Mouse (Mus musculus) left cerebral cortex, postnatal 4 days (tissue): ENCODE data around the gene Med17. TPM values are rescaled to one million over a fixed set of nuclear protein-coding genes. Genes with fewer than 3 reads are reported as not detected.
A peak's percentile ranks its signal among the peaks of the same experiment; 100 is the strongest.
"Not testable (repeated sequence)": the region's sequence is repeated elsewhere in the genome, so short reads cannot be mapped to it uniquely, and the experiment has no call there.

Experiments used
- DNase-seq: peaks from one replicate; pipeline ENCODE4 v3.0.0-alpha.2; 2022
- intact Hi-C: fragments of 180-260 bp; cut with DNase I; formaldehyde crosslinking; loops from one replicate; pipeline ENCODE4 v1.15.1; 2025
- total RNA-seq, 2 experiments: library from RNA; stranded (reverse); gene quantifications; 2 replicates each; pipeline ENCODE4 v1.2.3; 2021

Gene Med17
- 10 to 100 TPM; 34.1 to 38.6 TPM for total RNA-seq

- DNase-seq, result peak; percentile 94
- intact Hi-C loops, result no loop called here
These were observed at the start of gene Med17 for GRCm38 (mm10) chr9:15279649-15280490. Gene Med17 (minus strand): TSS chr9:15279931.

- no peak for DNase-seq
- intact Hi-C loops, result no loop called here
These were observed 38.5 kb upstream of the Med17 start for GRCm38 (mm10) chr9:15318170-15318742.

- intact Hi-C loops, result no loop called here
- DNase-seq, result no peak
These were observed 37.8 kb upstream of the Med17 start for GRCm38 (mm10) chr9:15317223-15318169.

DNA sequence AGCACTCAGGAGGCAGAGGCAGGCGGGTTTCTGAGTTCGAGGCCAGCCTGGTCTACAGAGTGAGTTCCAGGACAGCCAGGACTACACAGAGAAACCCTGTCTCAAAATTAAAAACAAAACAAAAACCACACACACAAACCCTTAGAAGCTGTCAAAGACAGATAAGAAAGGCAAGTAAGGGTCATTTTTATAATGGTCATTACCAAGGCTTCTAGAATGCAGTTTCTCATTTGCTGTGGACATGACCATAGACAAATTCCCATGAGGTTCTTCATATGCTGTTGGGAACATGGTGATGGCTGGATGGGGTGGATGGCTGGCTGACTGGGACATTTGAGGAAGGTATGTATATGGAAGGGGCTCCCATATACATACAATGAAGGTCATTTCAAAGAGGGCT, 36.6 kb upstream of the Med17 start:
- DNase-seq, intact Hi-C loops: not testable (repeated sequence)

DNA sequence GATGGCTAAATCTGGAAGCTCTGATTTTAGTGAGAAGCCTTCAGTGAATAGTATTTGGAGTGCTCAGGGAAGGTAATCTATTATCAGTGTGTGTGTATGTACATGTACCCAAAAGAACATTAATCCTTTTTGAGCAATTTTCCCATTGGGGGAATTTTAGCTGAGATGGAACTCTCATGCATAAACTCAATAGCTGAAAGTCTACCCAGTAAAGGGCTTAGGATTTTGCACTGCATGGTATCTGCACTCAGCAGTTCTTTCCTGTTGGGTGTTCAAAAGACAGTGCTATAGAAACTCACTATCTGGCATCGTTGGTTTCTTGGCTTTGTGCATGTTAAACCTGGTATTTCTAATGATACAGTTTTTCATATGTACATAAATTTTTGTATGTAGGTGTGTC, 34.9 kb upstream of the Med17 start:
- intact Hi-C loops, result loop anchor here (5.0 kb wide), 1 partner anchor 42 kb away; no protein-coding TSS in a partner anchor

DNA sequence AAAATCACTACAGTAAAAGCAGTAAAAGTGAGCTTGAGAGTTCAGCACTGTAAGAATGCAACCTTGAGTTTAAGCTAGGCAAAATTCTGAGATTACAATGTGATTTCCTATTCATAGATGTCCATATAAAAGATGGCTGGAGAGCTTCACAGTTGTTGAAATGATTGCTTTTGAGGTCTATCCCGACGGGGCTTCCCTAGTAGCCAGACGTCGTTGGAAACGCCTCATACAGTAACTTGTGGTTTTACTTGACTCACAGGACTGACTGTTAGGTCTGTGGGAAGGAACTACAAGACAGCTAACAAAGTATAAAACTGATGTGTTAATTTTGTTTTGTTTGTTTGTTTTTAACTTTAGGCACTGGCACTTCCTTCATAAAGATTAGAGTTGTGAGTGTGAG, 33.9 kb upstream of the Med17 start:
- intact Hi-C loops, result loop anchor here (5.0 kb wide), 1 partner anchor 41 kb away; no protein-coding TSS in a partner anchor
- DNase-seq, result no peak

More for the DNA sequence above, 34.9 kb upstream of the Med17 start:
- DNase-seq, result no peak

DNA sequence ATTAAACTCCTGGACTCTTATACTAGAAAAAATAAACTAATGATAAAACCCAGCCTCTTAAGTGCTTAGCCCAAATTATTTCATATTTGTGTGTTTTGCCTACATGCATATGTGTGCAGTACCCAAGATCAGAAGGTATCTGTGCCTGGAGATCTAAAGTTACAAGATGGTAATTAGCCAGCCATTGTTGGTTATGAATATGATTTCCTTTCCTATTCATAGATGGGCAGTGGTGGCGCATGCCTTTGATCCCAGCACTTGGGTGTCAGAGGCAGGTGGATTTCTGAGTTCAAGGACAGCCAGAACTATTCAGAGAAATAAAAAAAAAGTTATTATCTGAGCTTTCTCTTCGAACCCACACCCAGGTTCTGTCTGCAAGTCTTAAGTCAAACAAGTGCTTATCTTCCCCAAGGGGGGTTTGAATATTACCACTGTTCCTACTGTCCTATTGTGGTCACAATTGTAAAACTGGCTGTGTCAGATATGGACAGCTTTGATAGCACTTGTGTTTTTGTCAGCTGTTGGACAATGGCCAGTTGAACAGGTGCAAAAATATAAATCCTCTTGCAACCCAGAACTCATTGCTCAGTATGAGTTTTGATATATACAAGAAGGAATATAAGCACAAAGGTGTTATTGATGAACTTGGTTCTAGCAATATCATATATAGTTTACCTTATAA, 32.5 kb upstream of the Med17 start:
- intact Hi-C loops, result loop anchor here (5.0 kb wide), 1 partner anchor 40 kb away; no protein-coding TSS in a partner anchor
- no peak for DNase-seq

DNA sequence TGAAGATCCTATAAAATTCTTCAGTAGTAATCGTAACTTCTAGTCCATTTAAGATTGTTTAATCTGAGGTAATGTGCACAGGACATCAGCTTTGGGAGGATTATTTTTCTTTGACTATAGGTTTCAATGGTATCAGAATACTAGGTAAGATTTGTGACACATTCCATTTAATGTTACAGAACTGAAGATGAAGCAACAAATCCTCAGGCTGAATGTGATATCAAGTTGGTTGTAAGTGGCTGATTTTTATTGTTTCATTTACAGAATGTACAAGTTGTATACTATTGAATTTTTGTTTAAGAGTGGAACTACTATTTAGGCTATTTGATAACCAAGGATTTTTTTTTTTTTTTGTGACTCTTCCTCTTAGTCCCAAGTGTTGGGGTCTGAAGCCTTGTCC, 30.4 kb upstream of the Med17 start:
- DNase-seq, result no peak
- intact Hi-C loops, result loop anchor here (5.0 kb wide), 1 partner anchor 38 kb away; no protein-coding TSS in a partner anchor

GRCm38 (mm10) chr9:15309425-15309824, 29.7 kb upstream of the Med17 start:
- intact Hi-C loops, result no loop called here
- no peak for DNase-seq

DNA sequence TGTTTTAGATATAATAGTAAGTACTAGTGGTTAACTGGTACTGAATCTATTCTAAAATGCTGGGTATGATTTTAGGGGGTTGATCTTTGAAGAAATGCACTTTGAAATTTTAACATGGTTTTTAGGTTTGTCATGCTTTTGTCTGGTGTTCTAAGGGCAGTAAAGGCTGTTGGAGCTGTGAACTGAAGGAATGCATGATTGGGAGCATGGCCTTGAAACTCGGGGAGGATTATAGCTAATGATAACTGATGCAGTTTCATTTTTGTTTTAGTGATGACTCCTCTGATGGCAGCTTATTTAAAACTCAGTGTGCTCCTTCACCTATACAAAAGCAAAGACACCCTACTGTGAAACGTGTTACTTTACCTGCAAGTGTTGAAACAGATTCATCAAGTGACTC, 28.5 kb upstream of the Med17 start:
- DNase-seq, result no peak
- intact Hi-C loops, result no loop called here

GRCm38 (mm10) chr9:15307257-15307656, 27.5 kb upstream of the Med17 start:
- no peak for DNase-seq
- intact Hi-C loops, result no loop called here

- no peak for DNase-seq
- intact Hi-C loops, result no loop called here
These were observed 26.8 kb upstream of the Med17 start, which contains the start of gene 4931406C07Rik for GRCm38 (mm10) chr9:15306398-15307119. Gene 4931406C07Rik (minus strand): TSS chr9:15306448.

DNA sequence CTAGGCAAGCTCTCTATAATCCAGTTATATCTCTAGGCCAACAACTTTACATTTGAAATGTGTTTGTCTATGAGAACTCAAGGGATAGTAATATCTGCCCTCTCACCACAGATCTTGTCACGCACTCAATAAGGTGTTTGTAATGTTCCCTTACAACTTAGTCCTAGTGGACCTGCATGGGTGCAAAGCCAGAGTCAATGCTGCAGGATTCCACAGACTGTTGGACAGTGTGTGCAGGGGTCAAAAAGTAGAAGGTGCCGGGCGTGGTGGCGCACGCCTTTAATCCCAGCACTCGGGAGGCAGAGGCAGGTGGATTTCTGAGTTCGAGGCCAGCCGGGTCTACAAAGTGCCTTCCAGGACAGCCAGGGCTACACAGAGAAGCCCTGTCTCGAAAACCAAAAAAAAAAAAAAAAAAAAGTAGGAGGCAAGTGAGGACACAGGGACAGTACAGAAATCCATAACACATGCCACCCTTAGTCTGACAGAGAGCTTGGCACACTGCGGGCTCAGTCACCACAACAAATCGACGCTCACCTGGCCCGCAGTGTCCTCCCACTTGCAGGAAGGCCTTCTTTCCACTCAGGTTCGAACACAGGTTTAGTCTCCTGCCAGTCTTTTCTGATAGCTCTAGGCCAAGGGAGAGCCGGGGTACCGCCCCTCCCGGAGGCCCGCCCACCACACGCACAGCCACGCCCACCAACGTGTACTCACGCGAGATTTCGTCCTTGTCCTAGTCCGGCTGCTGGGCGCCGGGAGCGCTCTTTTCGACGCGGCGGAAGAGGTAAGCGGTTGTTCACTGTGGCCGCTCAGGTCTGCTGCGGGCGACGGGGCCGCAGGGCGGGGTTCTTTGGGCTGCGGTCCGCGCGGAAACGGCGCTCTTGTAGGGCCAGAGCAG, 26.0 kb upstream of the Med17 start, which contains the start of gene Taf1d:
Taf1d (plus strand) TSS at position 712 of the 895 bp plus-strand sequence.
- intact Hi-C loops, result no loop called here
- DNase-seq, result peak; percentile 98

DNA sequence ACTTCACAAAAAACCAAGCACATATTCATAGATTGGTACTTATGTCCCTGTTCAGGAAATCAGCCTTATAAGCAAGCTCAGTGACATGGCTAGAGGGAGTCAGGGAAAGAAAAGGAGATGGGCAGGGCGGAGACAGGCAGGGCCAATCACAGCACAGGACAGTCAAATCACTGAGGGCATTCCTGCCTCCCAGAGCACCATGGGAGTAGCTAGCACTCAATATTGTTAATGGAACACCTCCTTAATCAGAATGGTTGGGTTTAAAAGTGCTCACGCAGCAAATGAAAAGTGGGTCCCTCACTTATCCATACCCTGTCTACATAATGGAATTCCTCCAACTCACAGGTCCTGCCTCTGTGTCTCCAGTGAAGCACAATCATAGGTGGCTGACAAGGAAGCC, 23.1 kb upstream of the Med17 start:
- intact Hi-C loops, result no loop called here
- DNase-seq, result no peak

GRCm38 (mm10) chr9:15302006-15302405, 22.3 kb upstream of the Med17 start:
- intact Hi-C loops, DNase-seq: not testable (repeated sequence)

GRCm38 (mm10) chr9:15301399-15301798, 21.7 kb upstream of the Med17 start:
- intact Hi-C loops, result no loop called here
- peak; percentile 6 for DNase-seq

DNA sequence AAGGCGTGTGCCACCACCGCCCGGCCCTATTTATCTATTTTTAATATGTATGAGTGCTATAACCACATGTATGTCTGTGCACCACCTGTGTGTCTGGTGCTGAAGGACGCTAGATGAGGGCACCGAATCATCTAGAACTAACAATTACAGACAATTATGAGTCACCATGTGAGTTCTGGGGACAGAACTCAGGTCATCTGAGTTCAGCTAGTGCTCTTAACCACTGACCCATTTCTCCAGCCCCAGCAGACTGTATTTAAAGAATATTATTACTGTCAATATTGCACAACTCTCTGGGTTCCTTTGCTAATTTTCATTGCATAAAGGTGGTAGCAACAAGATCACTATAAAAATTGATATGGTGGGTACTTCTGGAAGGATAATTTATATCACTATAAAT, 20.3 kb upstream of the Med17 start:
- DNase-seq, result no peak
- intact Hi-C loops, result no loop called here

DNA sequence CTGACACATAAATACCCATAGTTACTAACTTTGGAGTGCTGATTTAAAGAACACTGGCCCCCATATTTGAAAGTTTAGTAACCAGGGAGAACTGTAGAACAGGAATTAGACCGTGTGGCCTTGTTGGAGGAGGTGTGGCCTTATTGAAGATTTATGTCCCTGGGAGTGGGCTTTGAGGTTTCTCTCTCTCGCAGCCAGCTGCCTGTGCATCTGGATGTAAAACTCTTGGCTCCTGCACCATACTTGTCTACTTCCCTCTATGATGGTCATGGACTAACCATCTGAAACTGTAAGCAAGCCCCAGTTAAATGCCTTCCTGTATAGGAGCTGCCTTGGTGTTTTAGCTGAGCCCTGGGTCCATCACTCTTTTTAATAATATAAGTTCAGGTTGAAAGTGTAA, 18.7 kb upstream of the Med17 start:
- intact Hi-C loops, result no loop called here
- no peak for DNase-seq
